Mouse (Mus musculus) liver, embryonic 14.5 days (tissue): ENCODE measurements around the gene Rsad1. TPM values are rescaled to one million over a fixed set of nuclear protein-coding genes. Genes with fewer than 3 reads are reported as not detected.

Source experiments
- ATAC-seq: fragments of 200-750 bp; cut with Nextera tagmentation; 2 replicates; pipeline ENCODE4 v1.8.0; 2017; ENCODE audit warnings: moderate number of reproducible peaks, mild to moderate bottlenecking, moderate library complexity; ENCODE audit not compliant: insufficient read depth
- DNase-seq, 3 experiments: peaks; one replicate each; pipeline ENCODE4 v3.0.0-alpha.2; 2012 to 2013; ENCODE audit warnings: low read depth in 3 of 3, low spot score in 3 of 3
- H3K27ac ChIP-seq: fragments of 300-500 bp; sonication (generic); 2 replicates; pipeline ENCODE4 v1.5.1; 2014; ENCODE audit warnings: moderate library complexity, mild to moderate bottlenecking, control low read depth, inconsistent platforms
- H3K27me3 ChIP-seq: fragments of 300-500 bp; sonication (generic); 2 replicates; pipeline ENCODE4 v1.6.1; 2014; ENCODE audit warnings: mild to moderate bottlenecking, low read length, moderate library complexity; ENCODE audit not compliant: control insufficient read depth, insufficient read depth
- H3K36me3 ChIP-seq: fragments of 300-500 bp; sonication (generic); replicated peaks from 2 replicates; pipeline ENCODE4 v1.6.1; 2014; ENCODE audit warnings: low read depth; ENCODE audit not compliant: control insufficient read depth, insufficient read depth
- H3K4me1 ChIP-seq, 2 experiments: fragments of 200-500 bp in 1 of 2; fragments of 300-500 bp in 1 of 2; sonication (generic) in 1 of 2; replicated peaks; 2 replicates each; pipeline ENCODE4 v1.6.1; 2012 to 2014; ENCODE audit warnings: antibody characterized with exemption in 1 of 2, inconsistent platforms in 1 of 2, low read length in 1 of 2; ENCODE audit not compliant: control insufficient read depth in 2 of 2, insufficient read depth in 2 of 2
- H3K4me2 ChIP-seq: fragments of 300-500 bp; sonication (generic); 2 replicates; pipeline ENCODE4 v1.6.1; 2014; ENCODE audit warnings: low read depth, mild to moderate bottlenecking, control low read depth, moderate library complexity
- H3K4me3 ChIP-seq, 2 experiments: fragments of 200-500 bp in 1 of 2; fragments of 300-500 bp in 1 of 2; sonication (generic) in 1 of 2; 2 replicates each; pipeline ENCODE4 v1.5.1; 2012 to 2014; ENCODE audit warnings: low read depth in 2 of 2, low read length in 2 of 2, mild to moderate bottlenecking in 2 of 2, control low read depth in 1 of 2, inconsistent platforms in 1 of 2, moderate library complexity in 1 of 2; ENCODE audit not compliant: insufficient read depth in 1 of 2
- H3K9ac ChIP-seq: fragments of 300-500 bp; sonication (generic); replicated peaks from 2 replicates; pipeline ENCODE4 v1.6.1; 2014; ENCODE audit warnings: mild to moderate bottlenecking, control low read depth, moderate library complexity
- H3K9me3 ChIP-seq: fragments of 300-500 bp; sonication (generic); 2 replicates; pipeline ENCODE4 v1.6.1; 2016; ENCODE audit warnings: low read length, mixed read lengths; ENCODE audit not compliant: control insufficient read depth
- CTCF ChIP-seq: IDR thresholded peaks from 2 replicates; pipeline ENCODE4 v1.5.1; 2016; ENCODE audit warnings: antibody characterized with exemption, low read depth, control low read depth
- EP300 ChIP-seq: IDR thresholded peaks from 2 replicates; pipeline ENCODE4 v1.6.1; 2016; ENCODE audit warnings: antibody characterized with exemption, low read depth
- WGBS: fragments of 180-500 bp; shearing (Covaris S2); extraction: QIAGEN DNeasy Blood & Tissue Kit; methylation state at CpG from one replicate; pipeline ENCODE4 v1.1.7; 2014; ENCODE audit not compliant: insufficient replicate concordance; 5-methylcytosine and 5-hydroxymethylcytosine counted together
- polyA plus RNA-seq, 2 experiments: library from polyadenylated mRNA; depleted of rRNA in 1 of 2; stranded (reverse) in 1 of 2; unstranded in 1 of 2; fragments of >200 nt; fragmentation: Nextera tagmentation in 1 of 2; extraction: Ambion mirVana in 1 of 2; gene quantifications; 2 replicates each; pipeline versions ENCODE4 v1.2.1 to v1.2.3; 2012 to 2014

Gene Rsad1
- polyA plus RNA-seq, 2 experiments, result 0.51 to 1.4 TPM

DNA sequence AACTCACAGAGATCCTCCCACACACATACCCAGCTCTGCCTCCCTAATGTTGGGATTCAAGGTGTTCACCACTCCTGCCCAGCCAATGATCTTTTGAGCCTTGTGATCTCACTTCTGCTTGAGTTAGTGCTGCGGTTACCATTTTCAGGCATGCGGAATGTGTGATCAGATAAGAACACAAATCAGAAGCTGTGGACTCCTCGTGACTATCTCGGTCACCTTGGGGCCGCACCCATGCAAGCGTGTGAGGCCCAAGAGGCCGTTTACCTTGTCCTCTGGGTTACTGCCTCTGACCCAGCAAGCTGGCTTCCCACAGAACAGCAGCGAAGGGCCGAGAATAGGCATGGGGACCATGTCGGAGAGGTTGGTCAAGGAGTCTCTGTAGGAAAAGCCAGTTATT is 40.1 kb downstream of the Rsad1 start:
- Histone ChIP-seq H3K4me1 (no peaks in the 10 kb centered on the region), H3K9ac (no peak overlapping the region), H3K27ac (no peak overlapping the region), H3K27me3 (no peaks in the 10 kb centered on the region), H3K4me3 (no peak overlapping the region), H3K36me3 (no peaks in the 10 kb centered on the region), H3K9me3 (no peaks in the 10 kb centered on the region), H3K4me2 (no peak overlapping the region)
- whole genome bisulfite sequencing, result 57% methylated on average over 10 of the region's 10 CpGs
- ATAC-seq, result no peak
- TF ChIP-seq CTCF (no peak), EP300 (no peak)
- no peak for DNase-seq

DNA sequence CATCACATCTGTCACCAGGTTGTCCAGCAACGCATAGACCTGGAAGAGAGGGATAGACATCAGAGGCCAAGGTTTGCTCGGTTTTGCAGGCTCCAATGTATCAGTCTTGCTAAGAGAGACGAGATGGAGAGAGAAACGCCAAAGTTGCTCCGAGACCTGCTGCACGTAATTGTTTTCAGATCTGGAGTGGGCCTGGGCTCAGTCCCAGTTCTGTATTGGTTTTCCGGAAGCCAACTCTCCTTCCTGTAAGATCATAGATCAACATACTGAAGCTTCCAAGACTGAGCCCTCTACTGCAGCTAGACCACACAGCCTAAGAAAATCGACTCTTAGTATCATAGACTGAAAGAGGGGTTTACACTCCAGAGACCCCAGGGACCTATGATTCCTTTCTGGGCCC is 47.6 kb downstream of the Rsad1 start:
- DNase-seq (no peak), ATAC-seq (no peak)
- peaks cover 24% of the 10 kb centered on the region for H3K27me3 ChIP-seq
- H3K27ac ChIP-seq, result no peak overlapping the region
- no peaks in the 10 kb centered on the region for H3K9me3 ChIP-seq
- no peak overlapping the region for H3K4me2 ChIP-seq
- TF ChIP-seq EP300 (no peak), CTCF (no peak)
- H3K4me3 ChIP-seq, result no peak overlapping the region
- H3K36me3 ChIP-seq, result no peaks in the 10 kb centered on the region
- H3K4me1 ChIP-seq, result no peaks in the 10 kb centered on the region
- no peak overlapping the region for H3K9ac ChIP-seq
- WGBS, result 61% methylated on average over 8 of the region's 8 CpGs

DNA sequence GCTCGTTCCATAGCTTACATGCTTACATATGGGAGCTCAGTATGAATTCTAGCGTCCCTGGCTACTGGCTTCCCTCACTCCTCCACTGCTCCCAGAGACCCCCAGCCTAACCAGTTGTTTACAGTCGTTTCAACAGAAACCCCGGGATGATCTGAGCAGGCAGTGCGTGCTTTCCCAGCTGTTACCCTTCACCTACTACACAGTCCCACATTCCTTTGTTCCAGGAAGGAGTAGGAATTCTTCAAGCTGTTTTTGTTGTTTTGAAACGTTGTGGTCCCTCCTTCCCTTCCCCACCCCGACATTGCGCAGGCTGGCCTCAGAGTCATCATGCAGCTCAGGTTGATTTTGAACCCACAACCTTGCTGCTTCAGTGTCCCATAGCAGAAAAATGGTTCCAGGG is 48.7 kb downstream of the Rsad1 start:
- H3K4me1 ChIP-seq, result no peaks in the 10 kb centered on the region
- H3K4me3 ChIP-seq, result no peak overlapping the region
- no peak overlapping the region for H3K4me2 ChIP-seq
- TF ChIP-seq EP300 (no peak), CTCF (no peak)
- no peaks in the 10 kb centered on the region for H3K9me3 ChIP-seq
- no peaks in the 10 kb centered on the region for H3K36me3 ChIP-seq
- DNase-seq (no peak), ATAC-seq (no peak)
- H3K27me3 ChIP-seq, result peaks cover 24% of the 10 kb centered on the region
- H3K27ac ChIP-seq, result no peak overlapping the region
- 20% methylated on average over 8 of the region's 8 CpGs for WGBS
- no peak overlapping the region for H3K9ac ChIP-seq

DNA sequence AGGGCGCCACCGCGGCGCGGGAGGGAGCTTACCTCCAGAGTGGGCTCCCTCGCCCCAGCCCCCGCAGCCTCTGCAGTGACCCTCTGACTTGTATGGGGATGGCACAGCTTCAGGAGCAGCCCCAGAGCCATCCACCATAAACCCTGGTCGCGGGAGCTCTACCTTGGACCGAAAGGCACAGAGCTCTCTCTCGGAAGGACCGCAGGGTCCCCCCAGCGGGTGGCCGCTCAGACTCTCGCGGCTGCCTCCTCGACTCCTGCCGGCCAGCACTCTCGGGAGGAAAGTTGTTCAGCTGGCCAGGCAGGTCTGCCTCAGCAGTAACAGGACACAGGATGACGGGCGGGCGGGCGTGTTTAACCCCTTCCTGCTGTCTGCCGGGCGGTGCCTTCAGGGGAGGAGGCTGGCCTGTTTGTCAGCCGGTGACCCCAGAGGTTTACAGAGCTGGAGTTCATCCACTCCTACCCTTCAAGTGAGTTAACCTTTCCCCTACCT is 49.3 kb downstream of the Rsad1 start, which contains the start of gene Epn3:
Gene Epn3 (minus strand): TSS at position 314 of the 492 bp plus-strand sequence.
- Histone ChIP-seq H3K9ac (no peak within 1 kb of the TSS), H3K4me3 (no peak within 1 kb of the TSS), H3K9me3 (no peaks in the 10 kb centered on the region), H3K4me1 (no peaks in the 10 kb centered on the region), H3K36me3 (no peaks in the 10 kb centered on the region), H3K27me3 (peaks cover 24% of the 10 kb centered on the region), H3K4me2 (peak within 1 kb of the TSS; percentile 39), H3K27ac (no peak within 1 kb of the TSS)
- ATAC-seq (no peak), DNase-seq (no peak)
- WGBS, result under 1% methylated on average over 26 of the region's 26 CpGs
- TF ChIP-seq EP300 (no peak), CTCF (no peak)

GRCm38 (mm10) chr11:94499035-94499434 is 50.0 kb downstream of the Rsad1 start:
- Histone ChIP-seq H3K36me3 (no peaks in the 10 kb centered on the region), H3K4me3 (no peak overlapping the region), H3K27me3 (peaks cover 24% of the 10 kb centered on the region), H3K9me3 (no peaks in the 10 kb centered on the region), H3K9ac (no peak overlapping the region), H3K27ac (no peak overlapping the region), H3K4me2 (no peak overlapping the region), H3K4me1 (no peaks in the 10 kb centered on the region)
- TF ChIP-seq EP300 (no peak), CTCF (no peak)
- ATAC-seq, result no peak
- no peak for DNase-seq
- 9% methylated on average over 2 of the region's 2 CpGs for WGBS
